Mouse (Mus musculus) cortical plate, adult 2 months (tissue): Measurements from ENCODE around the gene Cers6. TPM values are rescaled to one million over a fixed set of nuclear protein-coding genes. Genes with fewer than 3 reads are reported as not detected.

Source experiments
- H3K27ac ChIP-seq: fragments of 200-500 bp; 2 replicates; pipeline ENCODE4 v1.5.1; 2012; ENCODE audit warnings: low read length, control low read depth, inconsistent platforms; ENCODE audit not compliant: insufficient read depth
- H3K4me1 ChIP-seq: fragments of 200-500 bp; 2 replicates; pipeline ENCODE4 v1.6.1; 2011; ENCODE audit warnings: low read length; ENCODE audit not compliant: control insufficient read depth, insufficient read depth
- H3K4me3 ChIP-seq: fragments of 200-500 bp; 2 replicates; pipeline ENCODE4 v1.5.1; 2011; ENCODE audit warnings: mild to moderate bottlenecking, low read length, control low read depth; ENCODE audit not compliant: insufficient read depth
- CTCF ChIP-seq: fragments of 200-500 bp; IDR thresholded peaks from 2 replicates; pipeline ENCODE4 v1.5.1; 2011; ENCODE audit warnings: mild to moderate bottlenecking, control low read depth, low read length; ENCODE audit not compliant: insufficient read depth; ENCODE audit errors: extremely low read depth
- POLR2A ChIP-seq: fragments of 200-500 bp; IDR thresholded peaks from 2 replicates; pipeline ENCODE4 v1.6.1; 2011; ENCODE audit warnings: mild to moderate bottlenecking, low read length, control low read depth; ENCODE audit not compliant: insufficient read depth; ENCODE audit errors: extremely low read depth
- polyA plus RNA-seq: library from polyadenylated mRNA; depleted of rRNA; stranded (reverse); fragments of >200 nt; gene quantifications from 2 replicates; pipeline ENCODE4 v1.2.3, GENCODE M21; 2012; rRNA removed

Gene Cers6
- polyA plus RNA-seq, 1 experiment: 25.7 TPM

DNA sequence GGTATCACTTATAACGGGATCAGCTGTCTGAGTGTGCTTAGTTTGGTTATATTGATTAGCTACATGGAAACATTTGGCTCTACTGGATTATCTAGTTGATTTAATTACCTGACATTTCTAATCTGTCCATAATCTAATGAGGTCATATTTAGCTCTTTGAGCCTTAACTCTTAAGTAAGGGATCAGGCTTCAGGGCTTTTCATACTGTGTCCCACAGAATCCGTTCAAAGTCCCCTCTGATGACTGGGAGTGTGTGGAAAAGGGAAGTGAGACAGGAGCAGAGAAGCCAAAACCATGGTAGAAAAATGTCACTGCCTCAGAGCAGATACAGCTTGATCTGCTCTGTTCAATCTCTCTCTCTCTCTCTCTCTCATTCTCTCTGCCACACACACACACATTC, 279.0 kb downstream of the Cers6 start:
- no peak for TF ChIP-seq CTCF
- TF ChIP-seq POLR2A: no peak
- Histone ChIP-seq H3K4me1 (peaks cover 6% of the 10 kb centered on the region), H3K4me3 (no peak overlapping the region), H3K27ac (no peak overlapping the region)

GRCm38 (mm10) chr2:69140816-69141215, 279.6 kb downstream of the Cers6 start:
- no peak overlapping the region for H3K4me3 ChIP-seq
- H3K4me1 ChIP-seq: peaks cover 4% of the 10 kb centered on the region
- no peak overlapping the region for H3K27ac ChIP-seq
- TF ChIP-seq POLR2A (no peak), CTCF (no peak)

DNA sequence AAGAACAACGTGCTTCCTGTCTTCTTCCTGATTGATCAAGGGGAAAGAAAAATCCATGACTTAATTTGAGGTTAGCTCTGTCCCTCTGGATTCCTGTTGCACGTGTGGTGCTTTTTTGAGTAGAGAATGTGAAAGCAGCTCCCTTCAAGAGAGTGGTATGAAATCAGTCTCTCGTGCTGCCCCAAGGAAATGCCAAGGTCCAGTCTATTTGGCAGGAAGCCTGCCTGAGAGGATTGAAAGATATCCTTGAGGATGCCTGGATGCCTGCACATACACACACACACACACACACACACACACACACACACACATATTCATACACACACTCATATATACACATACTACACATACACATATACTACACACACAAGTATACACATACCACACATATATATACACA, 287.4 kb downstream of the Cers6 start:
- Histone ChIP-seq H3K27ac (no peak overlapping the region), H3K4me3 (no peak overlapping the region), H3K4me1 (no peaks in the 10 kb centered on the region)
- TF ChIP-seq POLR2A (no peak), CTCF (no peak)

GRCm38 (mm10) chr2:69149154-69149553, 287.9 kb downstream of the Cers6 start:
- Histone ChIP-seq H3K4me1 (no peaks in the 10 kb centered on the region), H3K27ac (no peak overlapping the region), H3K4me3 (no peak overlapping the region)
- TF ChIP-seq CTCF (no peak), POLR2A (no peak)

DNA sequence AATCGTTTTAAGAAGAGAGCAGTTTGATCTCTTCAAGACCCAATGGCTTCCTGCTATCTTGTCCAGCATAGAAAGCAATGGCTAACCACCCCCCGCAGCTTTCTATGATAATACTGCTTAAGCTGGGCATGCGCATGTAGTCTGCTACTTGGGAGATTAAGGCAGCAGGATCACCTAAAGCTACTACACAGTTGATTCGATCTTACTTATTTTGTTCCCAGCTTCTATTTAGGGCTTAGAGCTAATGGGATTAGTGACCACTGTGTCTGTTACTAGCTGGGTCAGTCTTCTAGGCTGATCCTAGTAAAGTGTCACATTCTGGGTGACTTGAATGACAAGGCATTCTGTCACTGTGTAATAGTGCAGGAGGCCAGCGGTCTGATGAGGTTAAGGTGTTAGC, 289.6 kb downstream of the Cers6 start:
- TF ChIP-seq POLR2A (no peak), CTCF (no peak)

GRCm38 (mm10) chr2:69155861-69156260, 294.6 kb downstream of the Cers6 start:
- no peak for TF ChIP-seq POLR2A
- no peak for TF ChIP-seq CTCF
- no peak overlapping the region for H3K27ac ChIP-seq
- H3K4me3 ChIP-seq: no peak overlapping the region
- no peaks in the 10 kb centered on the region for H3K4me1 ChIP-seq

More for the DNA sequence above, 289.6 kb downstream of the Cers6 start:
- no peaks in the 10 kb centered on the region for H3K4me1 ChIP-seq
- H3K4me3 ChIP-seq: no peak overlapping the region
- H3K27ac ChIP-seq: no peak overlapping the region

DNA sequence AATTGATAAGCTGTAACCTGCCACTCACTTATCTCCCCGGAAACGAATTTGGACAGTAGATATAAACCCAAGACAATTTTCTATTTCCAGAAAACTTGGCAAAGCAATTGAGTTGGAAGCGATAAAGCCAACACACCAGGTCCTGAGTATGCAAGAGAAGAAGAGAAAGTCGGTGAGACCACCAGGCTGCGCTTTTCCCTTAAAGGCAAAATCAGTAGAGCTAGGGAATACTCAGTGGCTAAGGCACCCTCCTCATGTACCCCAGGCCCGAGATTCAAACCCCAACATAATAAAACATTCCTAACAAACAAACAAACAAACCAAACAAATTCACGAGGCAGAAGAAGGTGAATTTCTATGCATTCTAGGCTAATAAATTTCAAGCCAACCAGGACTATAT, 295.0 kb downstream of the Cers6 start:
- H3K4me1 ChIP-seq: no peaks in the 10 kb centered on the region
- H3K4me3 ChIP-seq: no peak overlapping the region
- H3K27ac ChIP-seq: no peak overlapping the region
- no peak for TF ChIP-seq CTCF
- TF ChIP-seq POLR2A: no peak

- no peak for TF ChIP-seq CTCF
- no peak overlapping the region for H3K27ac ChIP-seq
- H3K4me3 ChIP-seq: no peak overlapping the region
- H3K4me1 ChIP-seq: no peaks in the 10 kb centered on the region
These were observed 297.7 kb downstream of the Cers6 start for GRCm38 (mm10) chr2:69158907-69159306.

Other genes starting within 250 kb of the Cers6 start
- 0.04 TPM in 1 of 2 replicates, not detected in the other for gene 4932414N04Rik, start 205.0 kb upstream of the Cers6 start, polyA plus RNA-seq